Mouse (Mus musculus) R1 (cell line): Measurements from ENCODE around the gene Wee2.

Experiments
- DNase-seq: peaks from one replicate; pipeline ENCODE4 v3.0.0-alpha.2; 2018; ENCODE audit warnings: low read depth, low spot score

The Wee2 gene

GRCm38 (mm10) chr6:40435151-40436046 is 3.5 kb upstream of the Wee2 start:
- peak; percentile 59 for DNase-seq

- peak; percentile 69 for DNase-seq
Measured at GRCm38 (mm10) chr6:40436047-40436483, 2.8 kb upstream of the Wee2 start, which contains the start of gene E330009J07Rik. Gene E330009J07Rik (minus strand): TSS chr6:40436135.

GRCm38 (mm10) chr6:40439731-40440130 is 843 bp downstream of the Wee2 start:
- DNase-seq: no peak

GRCm38 (mm10) chr6:40441276-40441675 is 2.4 kb downstream of the Wee2 start:
- DNase-seq: no peak

GRCm38 (mm10) chr6:40441755-40442154 is 2.9 kb downstream of the Wee2 start:
- DNase-seq: peak; percentile 16

GRCm38 (mm10) chr6:40443281-40443928 is 4.5 kb downstream of the Wee2 start:
- DNase-seq: no peak

- DNase-seq: no peak
Measured at GRCm38 (mm10) chr6:40448626-40449025, 9.7 kb downstream of the Wee2 start.

GRCm38 (mm10) chr6:40454436-40455041 is 15.7 kb downstream of the Wee2 start:
- DNase-seq: peak; percentile 42

GRCm38 (mm10) chr6:40465710-40466109 is 26.8 kb downstream of the Wee2 start:
- DNase-seq: peak; percentile 14

- peak; percentile 96 for DNase-seq
Measured at GRCm38 (mm10) chr6:40470916-40471719, 32.2 kb downstream of the Wee2 start, which contains the start of gene Ssbp1. Gene Ssbp1 (plus strand): TSS chr6:40471352.

- no peak for DNase-seq
Measured at GRCm38 (mm10) chr6:40471720-40472010, 32.8 kb downstream of the Wee2 start.

- no peak for DNase-seq
Measured at GRCm38 (mm10) chr6:40476132-40476531, 37.2 kb downstream of the Wee2 start.

- peak; percentile 19 for DNase-seq
Measured at GRCm38 (mm10) chr6:40479705-40480104, 40.8 kb downstream of the Wee2 start.

- no peak for DNase-seq
Measured at GRCm38 (mm10) chr6:40482318-40482717, 43.4 kb downstream of the Wee2 start.

- no peak for DNase-seq
Measured at GRCm38 (mm10) chr6:40490933-40491332, 52.0 kb downstream of the Wee2 start, which contains the start of gene Tas2r137. Gene Tas2r137 (plus strand): TSS chr6:40491233.

GRCm38 (mm10) chr6:40493229-40493628 is 54.3 kb downstream of the Wee2 start, which contains the start of gene Tas2r108:
Gene Tas2r108 (plus strand): TSS chr6:40493529.
- DNase-seq: no peak
